Mouse (Mus musculus): Measurements from ENCODE around the gene Gm13889.

Gm13889 gene

DNA sequence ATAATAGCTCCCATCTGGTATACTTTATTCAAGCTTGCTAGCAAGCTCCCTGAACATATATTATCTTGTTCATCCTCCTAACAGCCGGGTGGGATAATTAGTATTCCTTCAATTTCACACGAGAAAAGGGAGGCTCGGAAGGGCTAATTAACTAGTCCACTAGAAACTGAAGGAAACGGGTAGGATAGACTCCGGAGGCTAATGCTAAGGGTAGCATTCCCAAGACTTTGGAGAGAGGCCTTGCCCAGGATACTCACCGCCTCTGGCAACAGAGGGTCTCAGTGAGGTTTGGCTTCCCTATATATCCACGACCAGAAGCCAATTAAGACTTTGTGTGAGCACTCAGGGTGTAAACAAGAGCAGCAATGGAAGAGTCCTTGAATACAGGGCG lies 779 bp upstream of the Gm13889 start:
- no peak for DNase-seq (ENCODE audit: low spot score)

DNA sequence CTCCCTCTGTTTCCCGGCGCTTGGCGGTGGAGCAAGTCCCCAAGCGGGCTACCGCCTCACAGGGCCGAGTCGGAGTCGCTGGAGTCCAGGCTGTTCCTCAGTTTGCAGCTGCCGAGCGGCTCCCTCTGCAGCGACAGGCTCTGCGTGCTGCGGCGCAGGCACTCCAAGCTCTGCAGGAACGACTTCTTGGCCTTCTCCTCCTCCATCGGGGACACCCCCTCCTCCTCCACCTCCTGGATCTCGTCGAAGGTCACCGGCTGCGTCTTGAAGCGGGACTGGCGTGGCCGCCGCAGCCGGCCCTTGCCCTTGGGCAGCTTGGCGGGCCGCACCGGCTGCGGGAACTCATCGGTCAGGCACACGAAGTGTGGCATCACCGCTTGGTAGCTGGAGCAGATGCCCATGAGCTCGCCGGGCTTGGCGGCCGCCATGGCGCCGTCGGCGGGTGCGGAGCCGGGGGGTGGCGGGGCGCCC lies 635 bp downstream of the Gm13889 start:
- DNase-seq (ENCODE audit: low spot score), result peak; percentile 72

DNA sequence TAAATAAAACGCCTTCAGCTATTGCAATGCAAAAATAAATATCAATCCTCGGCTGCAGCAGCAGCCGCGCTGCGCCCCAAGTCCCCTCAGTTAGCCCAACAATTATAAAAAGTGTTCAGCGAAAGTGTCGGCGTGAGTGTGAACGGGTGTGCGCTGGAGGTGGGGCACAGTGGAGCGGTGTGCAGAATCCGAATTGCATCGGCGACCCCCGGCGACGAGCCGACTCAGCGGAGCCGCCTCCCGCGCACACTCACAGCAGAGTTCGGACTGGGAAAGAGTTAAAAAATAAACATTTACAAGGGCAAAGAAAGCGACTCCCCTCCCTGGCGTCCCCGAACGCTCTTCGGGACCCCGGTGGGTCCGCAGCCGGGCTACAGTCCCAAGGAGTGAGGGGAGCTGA lies 1.1 kb downstream of the Gm13889 start:
- no peak for DNase-seq (ENCODE audit: low spot score)

DNA sequence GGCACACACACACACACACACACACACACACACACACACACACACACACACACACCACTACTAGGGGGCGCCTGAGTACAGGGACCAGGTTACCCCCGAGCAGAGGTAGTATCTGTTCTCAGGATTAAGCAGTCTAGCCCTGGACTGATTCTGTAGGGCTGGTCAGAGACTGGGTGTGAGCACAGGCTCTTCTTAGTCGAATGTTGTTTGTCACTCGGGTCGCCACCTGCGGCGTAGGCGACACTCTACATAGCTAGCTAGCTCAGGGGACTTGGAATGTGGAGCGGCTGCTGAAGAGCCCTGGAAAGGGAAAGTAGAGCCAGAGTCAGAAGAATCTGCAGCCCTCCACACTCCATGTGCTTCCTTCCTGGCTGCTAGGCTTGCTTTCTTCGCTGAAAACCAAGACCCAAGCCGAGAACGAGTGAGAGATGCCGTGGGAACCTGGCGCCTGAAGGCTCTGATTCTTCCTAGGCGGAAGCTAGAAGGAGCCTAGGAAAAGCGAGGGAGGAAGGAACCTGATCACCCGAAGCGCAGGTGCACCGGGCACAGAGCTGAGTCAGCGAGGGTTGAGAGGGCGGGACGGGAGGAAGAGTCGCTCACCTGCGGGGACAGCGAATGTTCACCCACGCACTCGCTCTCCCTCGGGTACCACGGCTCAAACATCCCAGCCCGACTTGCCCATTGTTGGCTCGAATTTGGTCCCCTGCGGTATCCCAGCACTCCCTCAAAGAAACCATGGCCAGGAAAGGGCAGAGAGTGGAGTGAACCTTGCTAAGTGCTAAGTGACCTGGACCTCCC lies 2.0 kb downstream of the Gm13889 start:
- DNase-seq (ENCODE audit: low spot score), result peak; percentile 39

DNA sequence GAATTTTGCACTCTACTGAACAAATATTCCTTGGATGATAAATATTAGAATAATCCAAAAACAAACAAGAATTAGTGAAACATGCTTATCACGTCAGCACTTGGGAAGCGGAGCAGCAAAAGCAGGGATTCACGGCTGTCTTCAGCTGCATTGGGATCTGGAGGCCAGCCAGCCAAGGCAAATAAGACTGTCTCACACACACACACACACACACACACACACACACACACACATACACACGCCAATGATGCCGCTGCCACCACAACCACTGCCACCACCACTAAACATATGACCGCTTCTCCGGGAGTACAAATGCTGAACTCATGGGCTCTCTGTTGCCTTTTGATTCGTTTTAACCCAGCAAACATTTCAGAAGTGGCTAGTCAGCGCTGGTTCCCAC lies 3.3 kb downstream of the Gm13889 start:
- no peak for DNase-seq (ENCODE audit: low spot score)

DNA sequence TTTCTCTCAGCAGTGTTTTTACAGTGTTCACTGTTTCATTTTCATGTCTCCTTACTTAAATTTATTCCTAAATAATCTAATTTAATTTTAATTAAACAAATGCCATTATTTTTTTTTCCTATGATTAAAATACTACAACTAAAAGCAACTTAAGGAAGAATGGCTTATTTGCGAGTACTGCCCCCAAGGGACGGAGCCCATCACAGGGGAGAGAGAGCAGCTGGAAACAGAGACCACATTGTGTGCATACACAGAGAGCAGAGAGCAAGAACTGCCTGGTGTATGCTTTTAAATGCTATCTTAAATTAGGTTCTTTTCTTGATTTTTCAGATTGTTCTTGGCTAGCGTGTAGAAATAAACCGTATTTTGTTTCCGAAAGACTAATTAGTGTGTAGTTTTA lies 10.0 kb downstream of the Gm13889 start:
- no peak for DNase-seq (ENCODE audit: low spot score)

DNA sequence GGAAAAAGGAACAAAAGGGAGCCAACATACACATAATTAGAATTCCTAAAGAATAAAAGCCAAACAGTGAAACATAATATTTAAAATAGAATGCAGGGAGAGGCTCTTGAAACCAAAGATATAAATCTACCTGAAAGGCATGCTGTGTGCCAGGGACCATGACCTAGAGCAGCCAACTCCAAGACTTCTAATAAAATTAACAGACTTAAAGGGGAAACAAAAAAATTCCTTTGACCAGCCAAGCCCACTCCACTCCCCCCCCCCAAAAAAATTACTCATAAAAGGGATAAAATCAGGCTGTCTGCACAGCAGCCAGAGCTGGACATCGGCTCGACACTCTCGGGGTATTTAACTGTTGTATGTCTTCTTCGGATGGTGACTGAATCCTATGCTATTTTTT lies 12.1 kb downstream of the Gm13889 start:
- no peak for DNase-seq (ENCODE audit: low spot score)

DNA sequence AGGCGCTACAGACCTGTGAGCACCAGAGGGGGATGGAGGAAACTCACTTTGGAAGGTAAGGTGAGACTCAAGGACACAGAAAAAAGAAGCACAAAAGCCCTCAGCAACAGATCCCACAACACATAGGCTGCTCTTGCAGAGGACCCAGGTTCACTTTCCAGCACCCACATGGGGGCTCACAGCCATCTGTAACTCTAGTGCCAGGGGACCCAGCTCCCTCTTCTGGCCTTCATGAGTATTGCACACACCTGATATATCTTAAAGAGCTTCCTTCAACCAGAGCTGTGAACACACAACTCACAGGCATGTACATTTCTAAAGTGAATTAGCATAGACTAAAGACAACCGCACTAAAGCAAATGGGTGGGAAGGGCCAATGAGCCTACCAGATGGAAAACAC lies 12.9 kb downstream of the Gm13889 start:
- no peak for DNase-seq (ENCODE audit: low spot score)

DNA sequence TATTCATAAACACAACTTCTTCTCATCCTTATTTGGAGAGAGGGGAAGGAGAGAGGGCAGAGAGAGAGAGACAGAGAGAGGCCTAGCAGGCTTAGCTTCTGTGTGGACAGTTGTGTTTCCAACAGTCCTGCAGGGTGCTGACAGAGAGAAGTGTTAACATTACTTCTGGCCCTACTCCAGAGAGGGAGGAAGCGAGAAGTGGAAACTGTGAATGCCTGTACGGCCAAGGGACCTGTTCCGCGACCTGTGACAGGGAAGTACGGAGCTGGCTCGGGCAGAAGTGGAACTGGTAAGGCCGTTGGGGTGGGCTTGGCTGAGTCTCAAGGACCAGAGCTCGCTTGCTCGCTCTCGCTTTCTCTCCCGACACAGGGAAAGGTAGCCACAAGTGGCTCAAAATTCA lies 15.3 kb downstream of the Gm13889 start:
- DNase-seq (ENCODE audit: low spot score), result no peak

DNA sequence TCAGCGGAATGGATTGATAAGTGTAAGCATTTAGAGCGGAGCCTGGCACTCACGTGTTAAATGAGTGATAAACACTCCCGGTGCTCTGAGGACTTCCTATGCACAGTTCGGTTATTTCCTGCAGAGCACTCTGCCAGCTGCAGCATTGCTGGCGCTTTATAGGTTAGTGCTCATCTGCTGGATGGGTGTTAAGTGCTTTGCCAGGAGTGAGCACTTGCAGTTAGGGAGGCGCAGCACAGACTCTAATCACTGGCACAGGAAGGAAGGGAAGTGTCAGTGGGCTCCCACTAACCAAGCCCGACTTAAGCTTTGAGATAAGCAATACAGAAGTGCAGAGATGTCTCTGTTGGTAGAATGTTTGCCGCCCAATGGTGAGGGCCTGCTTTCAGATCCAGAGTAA lies 18.5 kb downstream of the Gm13889 start:
- no peak for DNase-seq (ENCODE audit: low spot score)

DNA sequence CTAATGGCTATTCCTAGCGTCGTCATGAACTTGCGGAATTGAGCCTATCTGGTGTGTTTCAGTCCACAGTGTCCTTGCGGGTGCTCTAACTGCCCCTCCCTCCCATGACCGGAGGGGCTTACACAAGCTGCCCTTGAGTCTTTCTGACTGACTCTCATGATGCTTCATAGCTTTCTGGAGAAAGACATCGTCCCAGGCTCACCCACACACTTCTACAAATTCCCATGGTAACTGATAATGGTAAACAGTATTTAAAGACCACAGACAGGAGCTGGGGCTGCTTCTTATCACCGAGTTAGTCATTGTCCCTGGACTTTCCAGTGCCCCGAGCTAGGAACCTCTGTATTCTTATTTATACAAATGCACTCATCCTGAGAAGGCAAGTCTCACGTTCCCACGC lies 28.1 kb downstream of the Gm13889 start:
- DNase-seq (ENCODE audit: low spot score), result no peak

DNA sequence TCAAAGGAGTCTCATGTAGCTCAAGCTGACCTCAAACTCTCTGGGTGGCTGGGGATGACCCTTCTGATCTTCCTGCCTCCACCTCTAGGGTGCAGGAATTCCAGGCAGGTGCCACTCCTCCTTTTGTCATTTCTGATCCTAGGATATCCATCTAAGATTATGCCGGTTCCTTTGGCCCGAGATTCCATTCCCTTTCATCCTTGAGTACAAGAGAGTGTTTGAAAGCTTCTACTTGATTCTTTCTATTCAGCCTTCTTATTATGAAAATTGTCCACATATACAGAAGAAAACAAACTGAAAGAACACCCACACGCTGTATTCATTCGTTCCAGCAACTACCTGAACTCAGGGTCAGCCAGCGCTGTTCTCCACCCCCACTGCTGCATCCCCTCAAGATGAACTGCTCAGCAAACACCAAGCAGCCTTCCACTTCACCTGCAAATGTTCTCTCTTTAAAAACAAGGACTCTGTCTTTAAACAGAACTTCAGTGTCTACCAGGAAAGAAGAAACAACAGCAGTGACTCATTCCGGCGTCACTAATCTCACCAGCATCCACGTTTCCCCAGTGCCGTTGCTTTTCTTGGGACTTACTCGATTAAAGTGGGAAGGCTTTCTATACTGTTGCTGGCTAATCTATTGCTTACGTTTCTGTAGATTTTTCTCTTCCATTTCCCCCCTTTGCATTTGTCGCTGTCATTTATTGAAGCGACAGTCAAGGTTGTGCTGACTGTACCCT lies 29.1 kb downstream of the Gm13889 start:
- DNase-seq (ENCODE audit: low spot score), result no peak

DNA sequence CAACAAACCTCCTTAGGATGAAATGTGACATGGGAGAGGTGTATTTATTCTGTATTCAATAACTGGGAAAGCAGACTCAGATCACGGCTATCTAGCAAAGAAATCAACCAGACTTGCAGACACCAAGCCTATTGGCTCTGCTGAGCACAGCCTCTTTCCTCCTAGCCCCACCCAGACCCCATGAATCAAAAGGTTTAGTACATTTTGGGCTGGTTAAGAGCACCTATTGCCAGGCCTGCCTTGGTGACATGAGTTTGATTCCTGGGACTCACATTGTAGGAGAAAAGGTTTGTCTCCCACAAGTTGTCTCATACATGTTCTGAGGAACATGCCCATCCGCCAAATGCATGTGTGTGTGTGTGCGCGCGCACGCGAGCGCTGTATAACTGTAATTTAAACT lies 30.9 kb downstream of the Gm13889 start:
- no peak for DNase-seq (ENCODE audit: low spot score)

DNA sequence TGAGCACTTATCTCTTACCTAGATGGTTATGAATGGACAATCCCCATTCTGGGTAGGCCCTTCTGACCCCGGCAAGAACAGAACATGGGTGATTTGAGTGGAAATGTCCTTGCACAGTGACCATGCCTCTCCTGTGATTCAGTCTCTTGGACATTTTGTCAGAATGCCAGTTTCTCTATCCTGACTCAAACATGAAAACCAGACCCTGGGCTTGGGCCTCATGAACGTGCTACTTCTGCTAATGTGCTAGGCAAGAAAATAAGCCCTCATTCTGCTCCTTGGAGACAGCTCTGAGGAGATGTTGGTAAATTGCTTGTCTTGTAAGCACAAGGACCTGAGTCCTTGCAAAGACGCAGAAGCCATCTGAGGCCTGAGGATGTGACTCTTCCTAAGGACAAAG lies 37.9 kb downstream of the Gm13889 start:
- DNase-seq (ENCODE audit: low spot score), result no peak

DNA sequence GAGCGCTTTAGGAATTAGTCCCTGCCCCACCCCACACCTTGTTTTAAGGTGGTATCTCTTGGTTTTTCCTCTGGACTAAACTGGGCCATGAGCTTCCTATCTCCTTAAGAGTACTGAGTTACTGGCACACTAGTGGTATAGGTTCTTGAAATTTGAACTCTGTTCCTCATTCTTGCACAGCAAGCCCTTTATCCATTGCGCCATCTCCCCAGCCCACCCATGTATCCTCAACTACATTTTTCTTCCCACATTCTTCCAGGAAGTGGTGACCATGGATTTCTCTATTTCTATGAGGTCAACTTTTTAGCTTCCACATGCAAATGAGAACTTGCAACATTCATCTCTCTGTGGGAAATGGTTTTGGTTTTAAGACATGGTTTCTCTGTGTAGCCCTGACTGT lies 43.4 kb downstream of the Gm13889 start:
- DNase-seq (ENCODE audit: low spot score), result no peak

DNA sequence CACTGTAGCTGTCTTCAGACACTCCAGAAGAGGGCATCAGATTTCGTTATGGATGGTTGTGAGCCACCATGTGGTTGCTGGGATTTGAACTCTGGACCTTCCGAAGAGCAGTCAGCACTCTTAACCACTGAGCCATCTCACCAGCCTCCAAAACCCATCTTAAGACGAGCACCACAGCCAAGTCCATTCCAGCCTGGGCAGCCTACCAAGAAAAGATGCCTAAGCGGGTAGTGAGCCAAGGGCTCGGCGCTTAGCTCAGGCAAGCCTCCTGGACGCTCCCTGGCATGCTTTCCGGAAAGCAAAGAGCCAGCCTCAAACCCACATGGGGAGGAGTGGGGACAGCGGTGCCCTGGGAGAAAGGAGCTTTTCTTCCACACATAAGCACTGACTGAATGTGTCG lies 45.1 kb downstream of the Gm13889 start:
- no peak for DNase-seq (ENCODE audit: low spot score)

DNA sequence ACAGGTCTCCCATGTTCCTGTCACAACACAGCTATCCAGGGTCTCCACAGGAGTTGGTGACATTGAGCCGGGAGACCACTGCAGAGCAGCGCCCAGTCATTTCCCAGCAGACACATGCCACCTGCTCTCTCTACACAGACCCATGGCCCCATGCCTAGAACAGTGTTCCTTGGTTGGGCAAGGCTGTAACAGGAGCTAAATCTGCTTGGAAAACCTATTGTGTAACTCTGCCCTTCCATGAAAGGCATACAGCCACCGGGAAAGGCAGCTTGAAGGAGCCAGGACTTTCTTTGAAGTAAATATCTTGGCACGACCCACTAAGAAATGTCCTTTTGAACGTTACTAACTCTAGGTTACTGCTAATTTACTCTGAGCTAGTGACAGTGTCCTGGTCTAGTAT lies 47.3 kb downstream of the Gm13889 start:
- DNase-seq (ENCODE audit: low spot score), result no peak

DNA sequence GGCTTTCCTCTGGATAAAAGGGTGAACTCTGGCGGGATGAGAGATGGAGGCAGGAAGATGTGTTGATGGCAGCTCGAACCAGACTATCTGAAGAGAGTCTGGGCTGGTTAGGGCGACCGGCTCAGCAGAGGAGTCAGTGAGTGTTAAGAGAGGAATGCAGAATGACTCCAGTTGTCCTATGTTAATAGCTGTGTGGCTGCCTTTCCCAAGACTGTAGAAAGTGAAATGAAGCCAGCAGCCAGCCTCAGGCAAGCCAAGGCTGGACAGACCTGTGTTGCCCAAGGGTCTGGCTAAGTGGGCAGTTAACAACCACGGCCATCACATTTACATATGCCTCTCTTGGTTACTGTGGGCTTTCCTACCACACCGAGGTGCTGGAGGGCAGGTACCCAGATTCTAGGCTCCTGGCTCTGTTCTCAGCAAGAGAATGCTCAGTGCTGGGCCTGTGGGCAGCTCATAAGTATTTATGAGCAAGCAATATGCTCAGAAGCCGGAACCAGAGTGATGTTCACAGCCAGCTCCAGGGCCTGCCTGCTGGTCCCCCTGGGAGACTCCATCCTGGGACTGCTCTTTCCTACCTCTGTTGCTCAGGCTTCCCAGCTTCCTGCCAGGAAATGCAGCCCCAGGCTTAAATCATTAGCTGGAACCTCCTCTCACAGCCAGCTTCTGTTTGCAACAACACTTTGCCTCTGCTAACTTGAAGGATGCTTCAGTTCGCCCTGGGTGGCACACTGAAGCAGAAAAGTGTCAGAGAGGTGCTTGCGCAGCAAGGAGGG lies 49.3 kb downstream of the Gm13889 start:
- no peak for DNase-seq (ENCODE audit: low spot score)

DNA sequence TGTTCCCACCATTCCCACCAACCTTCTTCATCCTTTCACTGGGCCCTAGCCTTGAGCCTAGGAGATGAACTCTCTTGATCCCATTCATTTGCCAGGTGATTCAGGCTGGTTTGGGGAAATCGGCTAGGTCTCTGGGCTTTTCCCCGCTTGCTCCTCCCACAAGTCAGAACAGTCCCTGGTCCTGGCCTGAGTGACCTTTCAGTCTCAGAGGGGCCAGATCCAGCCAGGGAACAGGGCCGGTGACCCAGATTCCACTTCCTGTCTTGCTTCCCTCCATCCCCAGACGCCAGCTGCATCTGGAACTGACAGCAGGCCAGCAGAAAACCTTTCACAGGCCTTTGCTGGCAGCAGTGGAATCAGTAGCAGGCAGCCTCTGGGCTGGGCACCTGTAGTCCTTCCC lies 50.7 kb downstream of the Gm13889 start:
- DNase-seq (ENCODE audit: low spot score), result no peak

Measured in embryo, embryonic 10.5 days (tissue).